Mouse (Mus musculus): ENCODE data around the gene Sall4.

DNA sequence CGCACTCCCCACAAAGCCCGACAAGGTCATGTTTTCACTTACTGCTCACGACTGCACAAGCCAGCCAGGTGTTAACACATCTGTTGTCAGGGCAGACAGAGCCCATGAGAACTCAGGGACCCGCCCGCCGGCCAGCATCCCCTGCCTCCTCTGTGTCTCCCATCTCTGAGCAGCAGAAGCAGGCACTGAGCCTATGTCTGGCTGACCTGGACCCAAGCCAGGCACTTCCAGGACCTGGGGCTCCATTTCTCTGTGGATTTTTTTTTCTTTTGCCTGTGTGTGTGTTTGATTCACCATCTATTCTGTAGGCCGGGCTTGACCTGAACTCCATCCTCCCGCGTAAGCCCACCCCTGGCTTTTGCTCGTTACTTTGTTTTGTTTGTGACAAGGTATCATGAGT, 49.0 kb downstream of the Sall4 start:
- TF ChIP-seq CTCF (IDR thresholded peaks at IDR 0.05) (no peak), EP300 (IDR thresholded peaks at IDR 0.05) (no peak)
